Mouse (Mus musculus) MEL (cell line): ENCODE data around the gene Zfp668. TPM values are rescaled to one million over a fixed set of nuclear protein-coding genes. Genes with fewer than 3 reads are reported as not detected.

Experiments
- DNase-seq: peaks from one replicate; pipeline ENCODE4 v3.0.0; 2011; ENCODE audit warnings: low read depth, low spot score
- H3K27ac ChIP-seq: 2 replicates; pipeline ENCODE4 v1.5.1; 2012; ENCODE audit warnings: low read depth, mild to moderate bottlenecking, control low read depth, low read length, moderate library complexity; ENCODE audit not compliant: control insufficient read depth
- H3K27me3 ChIP-seq, 2 experiments: fragments of 150-350 bp in 1 of 2; sonication (generic) in 1 of 2; 2 replicates each; pipeline ENCODE4 v1.6.1; 2012; ENCODE audit warnings: low read length in 2 of 2, mild to moderate bottlenecking in 2 of 2, improper control_type of control experiment in 1 of 2, moderate library complexity in 1 of 2; ENCODE audit not compliant: insufficient read depth in 2 of 2, control insufficient read depth in 1 of 2
- H3K36me3 ChIP-seq, 2 experiments: 2 replicates each; pipeline ENCODE4 v1.6.1; 2012 to 2014; ENCODE audit warnings: low read length in 2 of 2, improper control_type of control experiment in 1 of 2, inconsistent platforms in 1 of 2, mild to moderate bottlenecking in 1 of 2; ENCODE audit not compliant: insufficient read depth in 2 of 2, control insufficient read depth in 1 of 2
- H3K4me1 ChIP-seq, 2 experiments: fragments of 150-350 bp in 1 of 2; sonication (generic) in 1 of 2; 2 replicates each; pipeline ENCODE4 v1.6.1; 2012; ENCODE audit warnings: low read length in 2 of 2, improper control_type of control experiment in 1 of 2, mild to moderate bottlenecking in 1 of 2; ENCODE audit not compliant: insufficient read depth in 2 of 2, control insufficient read depth in 1 of 2
- H3K4me3 ChIP-seq, 2 experiments: fragments of 150-350 bp in 1 of 2; sonication (generic) in 1 of 2; 2 replicates each; pipeline ENCODE4 v1.5.1; 2012; ENCODE audit warnings: low read depth in 2 of 2, low read length in 2 of 2, mild to moderate bottlenecking in 2 of 2, moderate library complexity in 2 of 2, control low read depth in 1 of 2, improper control_type of control experiment in 1 of 2; ENCODE audit not compliant: control insufficient read depth in 1 of 2, insufficient read depth in 1 of 2
- H3K79me2 ChIP-seq: 2 replicates; pipeline ENCODE4 v1.6.1; 2012; ENCODE audit warnings: mild to moderate bottlenecking, low read length, moderate library complexity; ENCODE audit not compliant: control insufficient read depth, poor library complexity, insufficient read depth
- H3K9ac ChIP-seq: 2 replicates; pipeline ENCODE4 v1.6.1; 2012; ENCODE audit warnings: low read depth, mild to moderate bottlenecking, control low read depth, low read length, moderate library complexity; ENCODE audit not compliant: control insufficient read depth, poor library complexity, severe bottlenecking
- H3K9me3 ChIP-seq: fragments of 150-350 bp; sonication (generic); replicated peaks from 2 replicates; pipeline ENCODE4 v1.6.1; 2012; ENCODE audit warnings: mild to moderate bottlenecking, low read length, improper control_type of control experiment, moderate library complexity; ENCODE audit not compliant: insufficient read depth
- JUND ChIP-seq: IDR thresholded peaks from 2 replicates; pipeline ENCODE4 v1.6.1; 2011; ENCODE audit warnings: low read depth, mild to moderate bottlenecking, improper control_type of control experiment, low read length
- ZKSCAN1 ChIP-seq: IDR thresholded peaks from 2 replicates; pipeline ENCODE4 v1.6.1; 2012; ENCODE audit warnings: low read depth, mild to moderate bottlenecking, inconsistent platforms, low read length, improper control_type of control experiment, moderate library complexity
- polyA plus RNA-seq, 2 experiments: library from polyadenylated mRNA; stranded (reverse) in 1 of 2; unstranded in 1 of 2; fragments of >175 nt in 1 of 2; fragments of >200 nt in 1 of 2; gene quantifications; 2 replicates each; pipeline versions ENCODE4 v1.2.1 to v1.2.4; 2012; ENCODE audit warnings: low replicate concordance in 2 of 2, low read depth in 1 of 2; ENCODE audit not compliant: insufficient read length in 2 of 2, insufficient read depth in 1 of 2, missing spikeins in 1 of 2
- total RNA-seq: library from RNA; depleted of rRNA; stranded (reverse); fragments of 300-350 nt; gene quantifications from 2 replicates; pipeline ENCODE4 v1.2.3, GENCODE M21; 2012; rRNA removed

Zfp668 gene
- total and polyA plus RNA-seq, 3 experiments: 9.1 to 15.6 TPM; not detected in 1

- Histone ChIP-seq H3K4me1 (peaks cover 0 to 2% of the 10 kb centered on the region in 2 experiments; a peak in 2 of 4 replicates), H3K27ac (no peak overlapping the region), H3K27me3 (no peaks in the 10 kb centered on the region), H3K79me2 (no peaks in the 10 kb centered on the region), H3K9ac (no peak overlapping the region), H3K4me3 (no peak overlapping the region), H3K9me3 (no peaks in the 10 kb centered on the region), H3K36me3 (peaks cover 0 to 1% of the 10 kb centered on the region in 2 experiments; a peak in 2 of 4 replicates)
- TF ChIP-seq JUND (no peak), ZKSCAN1 (no peak)
- DNase-seq: no peak
Measured at GRCm38 (mm10) chr7:127813821-127814220, 62.8 kb downstream of the Zfp668 start.

Other genes starting within 250 kb of the Zfp668 start
- 54.9 and 72.4 TPM in 2 replicates for gene Bcl7c, start 167.9 kb downstream of the Zfp668 start, total RNA-seq
- 10 to 100 TPM in 1 of 2 experiments, not detected in 1; 98.4 TPM for gene Bcl7c, start 167.9 kb downstream of the Zfp668 start, polyA plus RNA-seq
- 1.9 and 2.8 TPM in 2 replicates for gene Ctf1, start 164.1 kb downstream of the Zfp668 start, total RNA-seq
- gene Ctf1, start 164.1 kb downstream of the Zfp668 start, polyA plus RNA-seq: 1 to 10 TPM in 1 of 2 experiments, not detected in 1; 7.2 TPM
- gene Ctf2, start 144.7 kb downstream of the Zfp668 start, total RNA-seq: 0.36 and 0.39 TPM in 2 replicates
- gene Ctf2, start 144.7 kb downstream of the Zfp668 start, polyA plus RNA-seq: 1 to 10 TPM in 1 of 2 experiments, not detected in 1; 1.0 TPM
- gene Fbxl19, start 132.3 kb downstream of the Zfp668 start, total RNA-seq: 37.7 and 46.7 TPM in 2 replicates
- gene Fbxl19, start 132.3 kb downstream of the Zfp668 start, polyA plus RNA-seq: 10 to 100 TPM in 1 of 2 experiments, not detected in 1; 58.3 TPM
- 31.4 and 37.5 TPM in 2 replicates for gene Orai3, start 107.0 kb downstream of the Zfp668 start, total RNA-seq
- gene Orai3, start 107.0 kb downstream of the Zfp668 start, polyA plus RNA-seq: 10 to 100 TPM in 1 of 2 experiments, not detected in 1; 47.2 TPM
- gene Setd1a, start 100.2 kb downstream of the Zfp668 start, total RNA-seq: 9.2 and 10.3 TPM in 2 replicates
- gene Setd1a, start 100.2 kb downstream of the Zfp668 start, polyA plus RNA-seq: 10 to 100 TPM in 1 of 2 experiments, not detected in 1; 55.9 TPM
- gene Gm49388, start 91.2 kb downstream of the Zfp668 start, total RNA-seq: 0.73 and 0.88 TPM in 2 replicates
- gene Gm49388, start 91.2 kb downstream of the Zfp668 start, polyA plus RNA-seq: 1 to 10 TPM in 1 of 2 experiments, not detected in 1; 1.3 TPM
- gene Hsd3b7, start 76.2 kb downstream of the Zfp668 start, total RNA-seq: 0.59 and 1.4 TPM in 2 replicates
- gene Hsd3b7, start 76.2 kb downstream of the Zfp668 start, polyA plus RNA-seq: under 1 TPM in 1 of 2 experiments, not detected in 1; 0.75 TPM
- 44.4 and 47.8 TPM in 2 replicates for gene Stx4a, start 52.5 kb downstream of the Zfp668 start, total RNA-seq
- 100 to 1,000 TPM in 1 of 2 experiments, not detected in 1; 121 TPM for gene Stx4a, start 52.5 kb downstream of the Zfp668 start, polyA plus RNA-seq
- gene Stx1b, start 52.3 kb downstream of the Zfp668 start, total RNA-seq: 0.03 and 0.15 TPM in 2 replicates
- under 1 TPM in 1 of 2 experiments, not detected in 1; 0.56 TPM for gene Stx1b, start 52.3 kb downstream of the Zfp668 start, polyA plus RNA-seq
- gene Zfp646, start 607 bp downstream of the Zfp668 start, total RNA-seq: 30.1 and 35.8 TPM in 2 replicates
- 10 to 100 TPM in 1 of 2 experiments, not detected in 1; 38.2 TPM for gene Zfp646, start 607 bp downstream of the Zfp668 start, polyA plus RNA-seq
- gene Prss53, start 14.1 kb upstream of the Zfp668 start, total RNA-seq: 0.10 and 0.15 TPM in 2 replicates
- under 1 TPM in 1 of 2 experiments, not detected in 1; 0.77 TPM for gene Prss53, start 14.1 kb upstream of the Zfp668 start, polyA plus RNA-seq
- not detected in 2 replicates for gene Gm21974, start 18.6 kb upstream of the Zfp668 start, total RNA-seq
- gene Gm21974, start 18.6 kb upstream of the Zfp668 start, polyA plus RNA-seq: not detected
- 28.7 and 36.2 TPM in 2 replicates for gene Vkorc1, start 18.8 kb upstream of the Zfp668 start, total RNA-seq
- 10 to 100 TPM in 1 of 2 experiments, not detected in 1; 66.4 TPM for gene Vkorc1, start 18.8 kb upstream of the Zfp668 start, polyA plus RNA-seq
- gene Bckdk, start 27.3 kb upstream of the Zfp668 start, total RNA-seq: 32.6 and 35.0 TPM in 2 replicates
- 100 to 1,000 TPM in 1 of 2 experiments, not detected in 1; 126 TPM for gene Bckdk, start 27.3 kb upstream of the Zfp668 start, polyA plus RNA-seq
- gene Kat8, start 35.7 kb upstream of the Zfp668 start, total RNA-seq: 40.3 and 45.8 TPM in 2 replicates
- gene Kat8, start 35.7 kb upstream of the Zfp668 start, polyA plus RNA-seq: 10 to 100 TPM in 1 of 2 experiments, not detected in 1; 39.5 TPM
- gene Prss8, start 53.3 kb upstream of the Zfp668 start, total RNA-seq: 0.12 TPM in 1 of 2 replicates, not detected in the other
- gene Prss8, start 53.3 kb upstream of the Zfp668 start, polyA plus RNA-seq: under 1 TPM in 1 of 2 experiments, not detected in 1; 0.21 TPM
- gene Prss36, start 69.9 kb upstream of the Zfp668 start, total RNA-seq: 1.7 and 1.9 TPM in 2 replicates
- 1 to 10 TPM in 1 of 2 experiments, not detected in 1; 5.1 TPM for gene Prss36, start 69.9 kb upstream of the Zfp668 start, polyA plus RNA-seq
- gene Fus, start 90.6 kb upstream of the Zfp668 start, total RNA-seq: 49.7 and 60.5 TPM in 2 replicates
- 100 to 1,000 TPM; 346 to 848 TPM for gene Fus, start 90.6 kb upstream of the Zfp668 start, polyA plus RNA-seq
- 0.10 and 0.12 TPM in 2 replicates for gene Pycard, start 117.0 kb upstream of the Zfp668 start, total RNA-seq
- gene Pycard, start 117.0 kb upstream of the Zfp668 start, polyA plus RNA-seq: under 1 TPM in 1 of 2 experiments, not detected in 1; 0.24 TPM
- gene Trim72, start 127.1 kb upstream of the Zfp668 start, total RNA-seq: 0.13 and 0.19 TPM in 2 replicates
- gene Trim72, start 127.1 kb upstream of the Zfp668 start, polyA plus RNA-seq: under 1 TPM in 1 of 2 experiments, not detected in 1; 0.14 TPM
- not detected in 2 replicates for gene Itgam, start 185.8 kb upstream of the Zfp668 start, total RNA-seq
- not detected for gene Itgam, start 185.8 kb upstream of the Zfp668 start, polyA plus RNA-seq
- gene Gm49368, start 185.9 kb upstream of the Zfp668 start, total RNA-seq: not detected in 2 replicates
- not detected for gene Gm49368, start 185.9 kb upstream of the Zfp668 start, polyA plus RNA-seq